In genomic region chr9:114639186-114639748, GRCm38 (mm10) we compare ENCODE assay signal across 8 mouse cellular contexts. TPM values are rescaled to one million over a fixed set of nuclear protein-coding genes. Genes with fewer than 3 reads are reported as not detected.
DNase-seq lines count a peak whose midpoint lies in the region; ATAC-seq and TF ChIP-seq lines count a peak whose summit lies in the region.

No protein-coding gene starts in this region.

- DNase-seq in cerebellum, postnatal 36 days, result peak; percentile 9 to 11
- no peak for DNase-seq in cerebellum, adult 9-11 months
- DNase-seq in thymus, adult 2 months, result no peak
- no peak for DNase-seq in thymus, postnatal 36 days
- DNase-seq in hindbrain, postnatal 0 days (ENCODE audit: low spot score), result peak; percentile 15
- peak; percentile 10 for DNase-seq in midbrain, postnatal 0 days (ENCODE audit: low spot score)
- DNase-seq in embryo, embryonic 9.5 days (ENCODE audit: extremely low spot score), result no peak
- DNase-seq in right cerebral cortex, postnatal 36 days (ENCODE audit: low spot score in 2 of 2), result no peak

- no peaks in the 10 kb centered on the region for H3K36me3 ChIP-seq in thymus, adult 2 months (ENCODE audit: control insufficient read depth, insufficient read depth, low read length)
- no peaks in the 10 kb centered on the region for H3K36me3 ChIP-seq in hindbrain, postnatal 0 days (ENCODE audit: insufficient read depth, low read length)
- no peaks in the 10 kb centered on the region for H3K36me3 ChIP-seq in midbrain, postnatal 0 days (ENCODE audit: insufficient read depth, low read length)

- no peaks in the 10 kb centered on the region for H3K27me3 ChIP-seq in thymus, adult 2 months (ENCODE audit: control insufficient read depth, insufficient read depth, low read length)
- H3K27me3 ChIP-seq in hindbrain, postnatal 0 days (ENCODE audit: insufficient read depth, low read length), result 0 out of 2 replicates have a peak, but pooled peaks cover 7% of the 10 kb centered on the region
- H3K27me3 ChIP-seq in midbrain, postnatal 0 days (ENCODE audit: insufficient read depth, low read length), result peaks cover 6% of the 10 kb centered on the region; the same call in 1 of the 2 replicates

- peak overlapping the region; percentile 75 for H3K4me3 ChIP-seq in thymus, adult 2 months (ENCODE audit: control insufficient read depth, insufficient read depth, low read length)
- H3K4me3 ChIP-seq in hindbrain, postnatal 0 days (ENCODE audit: low read length), result peak overlapping the region; percentile 70
- H3K4me3 ChIP-seq in midbrain, postnatal 0 days (ENCODE audit: low read depth, low read length), result peak overlapping the region; percentile 90

- H3K9ac ChIP-seq in hindbrain, postnatal 0 days (replicated peaks; ENCODE audit: low read length), result peak overlapping the region; percentile 57
- peak overlapping the region; percentile 76 for H3K9ac ChIP-seq in midbrain, postnatal 0 days (replicated peaks; ENCODE audit: low read length, poor library complexity, severe bottlenecking)

- H3K4me1 ChIP-seq in thymus, adult 2 months (replicated peaks; ENCODE audit: control insufficient read depth, insufficient read depth, low read length), result peaks cover 30% of the 10 kb centered on the region
- H3K4me1 ChIP-seq in hindbrain, postnatal 0 days (ENCODE audit: insufficient read depth, low read length), result peaks cover 5% of the 10 kb centered on the region; the same call in 1 of the 2 replicates
- H3K4me1 ChIP-seq in midbrain, postnatal 0 days (ENCODE audit: insufficient read depth, low read length), result peaks cover 4% of the 10 kb centered on the region; the same call in 1 of the 2 replicates

- no peak for TF ChIP-seq CTCF in thymus, adult 2 months (IDR thresholded peaks at IDR 0.05; ENCODE audit: borderline replicate concordance, control insufficient read depth, extremely low read depth, insufficient read depth, low read length, poor library complexity)
- no peak for TF ChIP-seq CTCF in hindbrain, postnatal 0 days (IDR thresholded peaks at IDR 0.05; ENCODE audit: low read depth)
- no peak for TF ChIP-seq CTCF in midbrain, postnatal 0 days (IDR thresholded peaks at IDR 0.05)

- 16% methylated on average over 18 of the region's 18 CpGs for WGBS in thymus, adult 2 months
- WGBS in hindbrain, postnatal 0 days, result 14% methylated on average over 18 of the region's 18 CpGs
- 17% methylated on average over 18 of the region's 18 CpGs for WGBS in midbrain, postnatal 0 days

- H3K27ac ChIP-seq in thymus, adult 2 months (ENCODE audit: control insufficient read depth, insufficient read depth, low read length), result peak overlapping the region; percentile 30
- H3K27ac ChIP-seq in hindbrain, postnatal 0 days, result peak overlapping the region; percentile 87
- H3K27ac ChIP-seq in midbrain, postnatal 0 days (ENCODE audit: low read depth, low read length), result peak overlapping the region; percentile 82

- no peak for TF ChIP-seq POLR2A in thymus, adult 2 months (IDR thresholded peaks at IDR 0.05; ENCODE audit: control insufficient read depth, extremely low read depth, insufficient read depth, low read length, poor library complexity)

- H3K9me3 ChIP-seq in hindbrain, postnatal 0 days (ENCODE audit: low read length), result no peaks in the 10 kb centered on the region
- H3K9me3 ChIP-seq in midbrain, postnatal 0 days (ENCODE audit: low read length), result no peaks in the 10 kb centered on the region

- H3K4me2 ChIP-seq in hindbrain, postnatal 0 days (ENCODE audit: low read depth, low read length), result peak overlapping the region; percentile 84
- H3K4me2 ChIP-seq in midbrain, postnatal 0 days (ENCODE audit: low read depth, low read length, poor library complexity, severe bottlenecking), result peak overlapping the region; percentile 89

- ATAC-seq in hindbrain, postnatal 0 days, result no peak
- ATAC-seq in midbrain, postnatal 0 days (ENCODE audit: low FRiP score), result 0 out of 2 replicates have a peak, but pooled peaks have one; percentile 4

RNA-seq across cellular contexts. Expression of gene Cnot10, which starts 0.7 kb away (rescaled TPM):
- 42.6 and 45.2 TPM in 2 replicates for polyA plus RNA-seq in thymus, adult 2 months (2012; rRNA removed)
- 29.6 and 34.2 TPM in 2 replicates for total RNA-seq in hindbrain, postnatal 0 days (2014; rRNA removed)
- 45.3 and 48.0 TPM in 2 replicates for polyA plus RNA-seq in hindbrain, postnatal 0 days (2015; fragmentation: Nextera tagmentation; extraction: Ambion mirVana)
- total RNA-seq in midbrain, postnatal 0 days (2014; rRNA removed), result 34.7 and 43.2 TPM in 2 replicates
- 47.2 and 50.1 TPM in 2 replicates for polyA plus RNA-seq in midbrain, postnatal 0 days (2015; fragmentation: Nextera tagmentation; extraction: Ambion mirVana)

RNA-seq across cellular contexts. Expression of gene Dync1li1, which starts 49.3 kb away (rescaled TPM):
- polyA plus RNA-seq in thymus, adult 2 months (2012; rRNA removed), result 20.8 and 23.5 TPM in 2 replicates
- total RNA-seq in hindbrain, postnatal 0 days (2014; rRNA removed), result 85.6 and 87.7 TPM in 2 replicates
- polyA plus RNA-seq in hindbrain, postnatal 0 days (2015; fragmentation: Nextera tagmentation; extraction: Ambion mirVana), result 144 and 145 TPM in 2 replicates
- 124 and 131 TPM in 2 replicates for total RNA-seq in midbrain, postnatal 0 days (2014; rRNA removed)
- 148 and 160 TPM in 2 replicates for polyA plus RNA-seq in midbrain, postnatal 0 days (2015; fragmentation: Nextera tagmentation; extraction: Ambion mirVana)

Comparison
In these comparisons a context has a peak if more than half of its experiments do, and no peak if none do; other contexts are left out.
1. DNase-seq: peak in cerebellum, postnatal 36 days (2 of 2), hindbrain, postnatal 0 days (single experiment) and midbrain, postnatal 0 days (single experiment); none in cerebellum, adult 9-11 months (single experiment), thymus, adult 2 months (single experiment), thymus, postnatal 36 days (0 of 2), embryo, embryonic 9.5 days (single experiment) and right cerebral cortex, postnatal 36 days (0 of 2).
2. H3K27ac ChIP-seq: peak in every context shown above with its lines; median percentile 87 in hindbrain, postnatal 0 days; 82 in midbrain, postnatal 0 days; 30 in thymus, adult 2 months.
3. Peak in every context shown above with its lines, with median percentiles within 50 percentile points of each other: H3K4me3 ChIP-seq.